Mouse (Mus musculus): ENCODE measurements around the gene Kansl1l. TPM values are rescaled to one million over a fixed set of nuclear protein-coding genes. Genes with fewer than 3 reads are reported as not detected.
A peak's percentile ranks its signal among the peaks of the same experiment; 100 is the strongest.

The Kansl1l gene
- total RNA-seq, 2 experiments from 2014 or later = 17.2 to 19.5 TPM

- DNase-seq (ENCODE audit: extremely low spot score in 1 of 2, low spot score in 2 of 2) = peak; percentile 74 to 76
- no peak for TF ChIP-seq CTCF (IDR thresholded peaks at IDR 0.05)
- H3K27ac ChIP-seq = peak overlapping the region; percentile 97
- intact Hi-C loops (cut with DNase I) = loop anchor here (2.0 to 10.0 kb wide), 4 partner anchors 47 to 1281 kb away; partner anchors contain the start of genes Acadl, Lancl1 and Map2
- peak overlapping the region; percentile 83 for H3K4me3 ChIP-seq
Observed at GRCm38 (mm10) chr1:66815941-66816777, 1.2 kb downstream of the Kansl1l start.

- no peak for DNase-seq (ENCODE audit: extremely low spot score in 1 of 2, low spot score in 2 of 2)
- Histone ChIP-seq H3K4me3 (no peak overlapping the region), H3K27ac (no peak overlapping the region)
- no peak for TF ChIP-seq CTCF (IDR thresholded peaks at IDR 0.05)
- intact Hi-C loops (cut with DNase I) = loop anchor here (5.0 to 10.0 kb wide), 3 partner anchors 223 to 1280 kb away; partner anchors contain the start of genes Lancl1 and Map2
Observed at GRCm38 (mm10) chr1:66814756-66815155, 2.6 kb downstream of the Kansl1l start.

- no peak; the same call in none of the 2 replicates for TF ChIP-seq CTCF (IDR thresholded peaks at IDR 0.05)
- intact Hi-C loops (cut with DNase I) = loop anchor here (10.0 kb wide), 2 partner anchors 638 to 1278 kb away; partner anchors contain the start of gene Map2
- no peak for DNase-seq (ENCODE audit: extremely low spot score in 1 of 2, low spot score in 2 of 2)
- no peak overlapping the region for H3K27ac ChIP-seq
- no peak overlapping the region for H3K4me3 ChIP-seq
Observed at GRCm38 (mm10) chr1:66813191-66813590, 4.2 kb downstream of the Kansl1l start.

GRCm38 (mm10) chr1:66806821-66807220 is 10.5 kb downstream of the Kansl1l start:
- H3K4me3 ChIP-seq = no peak overlapping the region
- intact Hi-C loops (cut with DNase I) = no loop called here
- H3K27ac ChIP-seq = no peak overlapping the region
- DNase-seq (ENCODE audit: extremely low spot score in 1 of 2, low spot score in 2 of 2) = no peak
- TF ChIP-seq CTCF (IDR thresholded peaks at IDR 0.05) = no peak

GRCm38 (mm10) chr1:66805408-66805807 is 12.0 kb downstream of the Kansl1l start:
- no peak for DNase-seq (ENCODE audit: extremely low spot score in 1 of 2, low spot score in 2 of 2)
- Histone ChIP-seq H3K4me3 (no peak overlapping the region), H3K27ac (no peak overlapping the region)
- TF ChIP-seq CTCF (IDR thresholded peaks at IDR 0.05) = no peak
- intact Hi-C loops (cut with DNase I) = no loop called here

- no peak overlapping the region for H3K4me3 ChIP-seq
- no peak for TF ChIP-seq CTCF (IDR thresholded peaks at IDR 0.05)
- H3K27ac ChIP-seq = no peak overlapping the region
- intact Hi-C loops (cut with DNase I) = no loop called here
- DNase-seq (ENCODE audit: extremely low spot score in 1 of 2, low spot score in 2 of 2) = no peak
Observed at GRCm38 (mm10) chr1:66804710-66805109, 12.7 kb downstream of the Kansl1l start.

GRCm38 (mm10) chr1:66797962-66798361 is 19.4 kb downstream of the Kansl1l start:
- intact Hi-C loops (cut with DNase I) = no loop called here

GRCm38 (mm10) chr1:66792838-66793466 is 24.4 kb downstream of the Kansl1l start:
- intact Hi-C loops (cut with DNase I) = no loop called here
- no peak for DNase-seq (ENCODE audit: extremely low spot score in 1 of 2, low spot score in 2 of 2)
- H3K4me3 ChIP-seq = no peak overlapping the region
- TF ChIP-seq CTCF (IDR thresholded peaks at IDR 0.05) = no peak
- H3K27ac ChIP-seq = no peak overlapping the region

More at GRCm38 (mm10) chr1:66797962-66798361, 19.4 kb downstream of the Kansl1l start:
- Histone ChIP-seq H3K27ac (no peak overlapping the region), H3K4me3 (no peak overlapping the region)
- no peak for TF ChIP-seq CTCF (IDR thresholded peaks at IDR 0.05)
- DNase-seq (ENCODE audit: extremely low spot score in 1 of 2, low spot score in 2 of 2) = no peak

- H3K4me3 ChIP-seq = no peak overlapping the region
- intact Hi-C loops (cut with DNase I) = no loop called here
- no peak for TF ChIP-seq CTCF (IDR thresholded peaks at IDR 0.05)
- no peak for DNase-seq (ENCODE audit: extremely low spot score in 1 of 2, low spot score in 2 of 2)
- no peak overlapping the region for H3K27ac ChIP-seq
Observed at GRCm38 (mm10) chr1:66782296-66782695, 35.1 kb downstream of the Kansl1l start.

GRCm38 (mm10) chr1:66781027-66781426 is 36.3 kb downstream of the Kansl1l start:
- no peak overlapping the region for H3K27ac ChIP-seq
- DNase-seq (ENCODE audit: extremely low spot score in 1 of 2, low spot score in 2 of 2) = no peak
- intact Hi-C loops (cut with DNase I) = no loop called here
- H3K4me3 ChIP-seq = no peak overlapping the region
- TF ChIP-seq CTCF (IDR thresholded peaks at IDR 0.05) = no peak

- H3K4me3 ChIP-seq = no peak overlapping the region
- H3K27ac ChIP-seq = no peak overlapping the region
- intact Hi-C loops (cut with DNase I) = no loop called here
- no peak for DNase-seq (ENCODE audit: extremely low spot score in 1 of 2, low spot score in 2 of 2)
- no peak for TF ChIP-seq CTCF (IDR thresholded peaks at IDR 0.05)
Observed at GRCm38 (mm10) chr1:66778798-66779197, 38.6 kb downstream of the Kansl1l start.

- intact Hi-C loops (cut with DNase I) = no loop called here
- no peak overlapping the region for H3K4me3 ChIP-seq
- TF ChIP-seq CTCF (IDR thresholded peaks at IDR 0.05) = no peak
- no peak overlapping the region for H3K27ac ChIP-seq
- no peak for DNase-seq (ENCODE audit: extremely low spot score in 1 of 2, low spot score in 2 of 2)
Observed at GRCm38 (mm10) chr1:66777878-66778277, 39.5 kb downstream of the Kansl1l start.
